Mouse (Mus musculus): Measurements from ENCODE around the gene Urm1.
"Not testable (repeated sequence)": the region's sequence is repeated elsewhere in the genome, so short reads cannot be mapped to it uniquely, and the experiment has no call there.

Gene Urm1

GRCm38 (mm10) chr2:29858748-29859473 is 39.0 kb downstream of the Urm1 start:
- in situ Hi-C loops (cut with MboI, MseI), result no loop called here

- in situ Hi-C loops (cut with MboI, MseI), result loop anchor here (5.0 kb wide), 1 partner anchor 48 kb away; no protein-coding TSS in a partner anchor
These were observed 45.2 kb downstream of the Urm1 start for GRCm38 (mm10) chr2:29865125-29865524.

GRCm38 (mm10) chr2:29868949-29869645 is 49.2 kb downstream of the Urm1 start, which contains the start of gene Cercam:
Gene Cercam (plus strand): TSS chr2:29869164.
- in situ Hi-C loops (cut with MboI, MseI), result loop anchor here (5.0 kb wide), 1 partner anchor 52 kb away; no protein-coding TSS in a partner anchor

GRCm38 (mm10) chr2:29869646-29870451 is 50.0 kb downstream of the Urm1 start:
- in situ Hi-C loops (cut with MboI, MseI), result loop anchor here (5.0 kb wide), 1 partner anchor 53 kb away; no protein-coding TSS in a partner anchor

- in situ Hi-C loops (cut with MboI, MseI), result no loop called here
These were observed 52.9 kb downstream of the Urm1 start for GRCm38 (mm10) chr2:29872581-29873295.

- in situ Hi-C loops (cut with MboI, MseI), result no loop called here
These were observed 53.9 kb downstream of the Urm1 start for GRCm38 (mm10) chr2:29873801-29874200.

GRCm38 (mm10) chr2:29878061-29878460 is 58.2 kb downstream of the Urm1 start:
- in situ Hi-C loops (cut with MboI, MseI), result no loop called here

- in situ Hi-C loops (cut with MboI, MseI), result no loop called here
These were observed 59.3 kb downstream of the Urm1 start for GRCm38 (mm10) chr2:29879191-29879590.

- in situ Hi-C loops (cut with MboI, MseI), result no loop called here
These were observed 60.3 kb downstream of the Urm1 start for GRCm38 (mm10) chr2:29879964-29880830.

- in situ Hi-C loops (cut with MboI, MseI), result not testable (repeated sequence)
These were observed 66.9 kb downstream of the Urm1 start for GRCm38 (mm10) chr2:29886659-29887292.

- in situ Hi-C loops (cut with MboI, MseI), result no loop called here
These were observed 69.4 kb downstream of the Urm1 start, which contains the start of gene Odf2 for GRCm38 (mm10) chr2:29889066-29889944. Gene Odf2 (plus strand): TSS chr2:29889221.

- in situ Hi-C loops (cut with MboI, MseI), result no loop called here
These were observed 70.3 kb downstream of the Urm1 start for GRCm38 (mm10) chr2:29889991-29890833.

- in situ Hi-C loops (cut with MboI, MseI), result no loop called here
These were observed 71.9 kb downstream of the Urm1 start for GRCm38 (mm10) chr2:29891773-29892172.
